Mouse (Mus musculus) liver, embryonic 13.5 days (tissue): ENCODE measurements around the gene Hsd17b13. TPM values are rescaled to one million over a fixed set of nuclear protein-coding genes. Genes with fewer than 3 reads are reported as not detected.

Source experiments
- ATAC-seq: fragments of 200-750 bp; cut with Nextera tagmentation; 2 replicates; pipeline ENCODE4 v1.8.0; 2017; ENCODE audit warnings: low read depth, mild to moderate bottlenecking, moderate number of reproducible peaks, moderate library complexity
- DNase-seq: peaks from one replicate; pipeline ENCODE4 v3.0.0; 2022
- H3K27ac ChIP-seq: fragments of 300-500 bp; sonication (generic); 2 replicates; pipeline ENCODE4 v1.5.1; 2015; ENCODE audit warnings: moderate library complexity, mild to moderate bottlenecking, inconsistent platforms
- H3K27me3 ChIP-seq: fragments of 300-500 bp; sonication (generic); 2 replicates; pipeline ENCODE4 v1.6.1; 2015; ENCODE audit warnings: mild to moderate bottlenecking, inconsistent platforms
- H3K36me3 ChIP-seq: fragments of 300-500 bp; sonication (generic); 2 replicates; pipeline ENCODE4 v1.6.1; 2015; ENCODE audit warnings: mild to moderate bottlenecking, inconsistent platforms
- H3K4me1 ChIP-seq: fragments of 300-500 bp; sonication (generic); replicated peaks from 2 replicates; pipeline ENCODE4 v1.6.1; 2015; ENCODE audit warnings: inconsistent platforms
- H3K4me2 ChIP-seq: fragments of 300-500 bp; sonication (generic); 2 replicates; pipeline ENCODE4 v1.6.1; 2015; ENCODE audit warnings: inconsistent platforms, mild to moderate bottlenecking, moderate library complexity
- H3K4me3 ChIP-seq: fragments of 300-500 bp; sonication (generic); replicated peaks from 2 replicates; pipeline ENCODE4 v1.5.1; 2015; ENCODE audit warnings: mild to moderate bottlenecking, inconsistent platforms
- H3K9ac ChIP-seq: fragments of 300-500 bp; sonication (generic); 2 replicates; pipeline ENCODE4 v1.6.1; 2015; ENCODE audit warnings: mild to moderate bottlenecking, inconsistent platforms
- H3K9me3 ChIP-seq: fragments of 300-500 bp; sonication (generic); replicated peaks from 2 replicates; pipeline ENCODE4 v1.6.1; 2016; ENCODE audit warnings: inconsistent platforms
- WGBS: fragments of 180-500 bp; shearing (Covaris S2); methylation state at CpG from one replicate; pipeline ENCODE4 v1.1.7; 2015; ENCODE audit not compliant: insufficient replicate concordance; 5-methylcytosine and 5-hydroxymethylcytosine counted together
- polyA plus RNA-seq: library from polyadenylated mRNA; unstranded; fragments of >200 nt; fragmentation: Nextera tagmentation; extraction: Ambion mirVana; gene quantifications from 2 replicates; pipeline ENCODE4 v1.2.1, GENCODE M21; 2015

Hsd17b13 gene
- polyA plus RNA-seq, 1 experiment from 2014 or later = 1.9 TPM

- ATAC-seq = no peak
Measured at GRCm38 (mm10) chr5:103919497-103919896, 57.7 kb downstream of the Hsd17b13 start.

GRCm38 (mm10) chr5:103918233-103918632 is 59.0 kb downstream of the Hsd17b13 start:
- no peaks in the 10 kb centered on the region for H3K4me1 ChIP-seq
- H3K27ac ChIP-seq = no peak overlapping the region
- no peak for ATAC-seq

More at GRCm38 (mm10) chr5:103919497-103919896, 57.7 kb downstream of the Hsd17b13 start:
- no peaks in the 10 kb centered on the region for H3K9me3 ChIP-seq
- no peaks in the 10 kb centered on the region for H3K27me3 ChIP-seq
- H3K4me3 ChIP-seq = no peak overlapping the region
- no peaks in the 10 kb centered on the region for H3K36me3 ChIP-seq
- no peaks in the 10 kb centered on the region for H3K4me1 ChIP-seq
- H3K9ac ChIP-seq = no peak overlapping the region
- 42% methylated on average over 4 of the region's 4 CpGs for WGBS
- no peak overlapping the region for H3K27ac ChIP-seq
- DNase-seq = no peak
- no peak overlapping the region for H3K4me2 ChIP-seq

GRCm38 (mm10) chr5:103917357-103917895 is 59.8 kb downstream of the Hsd17b13 start:
- Histone ChIP-seq H3K4me2 (no peak overlapping the region), H3K27me3 (peaks cover 10% of the 10 kb centered on the region; the same call in 1 of the 2 replicates), H3K4me1 (no peaks in the 10 kb centered on the region), H3K9ac (no peak overlapping the region), H3K4me3 (no peak overlapping the region), H3K36me3 (no peaks in the 10 kb centered on the region), H3K9me3 (no peaks in the 10 kb centered on the region), H3K27ac (no peak overlapping the region)
- WGBS = 63% methylated on average over 8 of the region's 8 CpGs
- ATAC-seq (no peak), DNase-seq (no peak)

More at GRCm38 (mm10) chr5:103918233-103918632, 59.0 kb downstream of the Hsd17b13 start:
- no peak for DNase-seq
- H3K4me2 ChIP-seq = no peak overlapping the region
- H3K9me3 ChIP-seq = no peaks in the 10 kb centered on the region
- peaks cover 2% of the 10 kb centered on the region; the same call in 1 of the 2 replicates for H3K27me3 ChIP-seq
- 77% methylated on average over 3 of the region's 3 CpGs for WGBS
- H3K4me3 ChIP-seq = no peak overlapping the region
- H3K36me3 ChIP-seq = no peaks in the 10 kb centered on the region
- H3K9ac ChIP-seq = no peak overlapping the region

GRCm38 (mm10) chr5:103916595-103917356 is 60.4 kb downstream of the Hsd17b13 start:
- no peak overlapping the region for H3K27ac ChIP-seq
- no peak overlapping the region for H3K4me3 ChIP-seq
- H3K4me2 ChIP-seq = no peak overlapping the region
- ATAC-seq (no peak), DNase-seq (no peak)
- no peaks in the 10 kb centered on the region for H3K9me3 ChIP-seq
- H3K27me3 ChIP-seq = peaks cover 11% of the 10 kb centered on the region; the same call in 1 of the 2 replicates
- no peaks in the 10 kb centered on the region for H3K36me3 ChIP-seq
- 55% methylated on average over 12 of the region's 12 CpGs for WGBS
- H3K9ac ChIP-seq = no peak overlapping the region
- no peaks in the 10 kb centered on the region for H3K4me1 ChIP-seq

- no peak overlapping the region for H3K4me3 ChIP-seq
- peaks cover 15% of the 10 kb centered on the region for H3K4me1 ChIP-seq
- H3K27ac ChIP-seq = no peak overlapping the region
- H3K9ac ChIP-seq = no peak overlapping the region
- H3K9me3 ChIP-seq = no peaks in the 10 kb centered on the region
- WGBS = 42% methylated on average over 11 of the region's 11 CpGs
- H3K4me2 ChIP-seq = no peak overlapping the region
- DNase-seq (no peak), ATAC-seq (no peak)
- H3K36me3 ChIP-seq = no peaks in the 10 kb centered on the region
- H3K27me3 ChIP-seq = peaks cover 17% of the 10 kb centered on the region
Measured at GRCm38 (mm10) chr5:103914335-103915226, 62.6 kb downstream of the Hsd17b13 start.

GRCm38 (mm10) chr5:103913150-103913549 is 64.1 kb downstream of the Hsd17b13 start:
- WGBS = 20% methylated on average over 4 of the region's 4 CpGs
- Histone ChIP-seq H3K9ac (no peak overlapping the region), H3K4me1 (peaks cover 15% of the 10 kb centered on the region), H3K4me3 (no peak overlapping the region), H3K36me3 (no peaks in the 10 kb centered on the region), H3K9me3 (no peaks in the 10 kb centered on the region), H3K27me3 (peaks cover 24% of the 10 kb centered on the region), H3K4me2 (no peak overlapping the region), H3K27ac (no peak overlapping the region)
- DNase-seq (no peak), ATAC-seq (no peak)

GRCm38 (mm10) chr5:103911555-103911954 is 65.7 kb downstream of the Hsd17b13 start:
- peak overlapping the region; percentile 95 for H3K4me2 ChIP-seq
- peaks cover 15% of the 10 kb centered on the region for H3K4me1 ChIP-seq
- H3K27me3 ChIP-seq = peaks cover 24% of the 10 kb centered on the region
- no peaks in the 10 kb centered on the region for H3K9me3 ChIP-seq
- WGBS = 61% methylated on average over 5 of the region's 5 CpGs
- H3K36me3 ChIP-seq = no peaks in the 10 kb centered on the region
- no peak overlapping the region for H3K9ac ChIP-seq
- DNase-seq (no peak), ATAC-seq (no peak)
- peak overlapping the region; percentile 74; the same call in 1 of the 2 replicates for H3K4me3 ChIP-seq
- H3K27ac ChIP-seq = no peak overlapping the region

GRCm38 (mm10) chr5:103910748-103911409 is 66.3 kb downstream of the Hsd17b13 start, which contains the start of gene Klhl8:
Gene Klhl8 (minus strand): TSS chr5:103911259.
- Histone ChIP-seq H3K4me1 (peaks cover 15% of the 10 kb centered on the region), H3K4me2 (peak within 1 kb of the TSS; percentile 95), H3K4me3 (peak within 1 kb of the TSS; percentile 74), H3K36me3 (no peaks in the 10 kb centered on the region), H3K9ac (peak within 1 kb of the TSS; percentile 80), H3K27me3 (peaks cover 24% of the 10 kb centered on the region), H3K27ac (no peak within 1 kb of the TSS), H3K9me3 (no peaks in the 10 kb centered on the region)
- WGBS = under 1% methylated on average over 85 of the region's 86 CpGs
- ATAC-seq (peak; percentile 99), DNase-seq (peak; percentile 75)

- Histone ChIP-seq H3K4me3 (peak overlapping the region; percentile 74), H3K9ac (peak overlapping the region; percentile 80), H3K4me2 (peak overlapping the region; percentile 95), H3K4me1 (peaks cover 15% of the 10 kb centered on the region), H3K27ac (no peak overlapping the region), H3K9me3 (no peaks in the 10 kb centered on the region), H3K36me3 (no peaks in the 10 kb centered on the region), H3K27me3 (peaks cover 24% of the 10 kb centered on the region)
- DNase-seq = no peak
- no peak for ATAC-seq
- 16% methylated on average over 8 of the region's 9 CpGs for WGBS
Measured at GRCm38 (mm10) chr5:103910156-103910555, 67.1 kb downstream of the Hsd17b13 start.

GRCm38 (mm10) chr5:103909466-103909865 is 67.7 kb downstream of the Hsd17b13 start:
- Histone ChIP-seq H3K9ac (no peak overlapping the region), H3K9me3 (no peaks in the 10 kb centered on the region), H3K27ac (no peak overlapping the region), H3K4me1 (peaks cover 15% of the 10 kb centered on the region), H3K36me3 (no peaks in the 10 kb centered on the region), H3K4me3 (no peak overlapping the region), H3K4me2 (no peak overlapping the region), H3K27me3 (peaks cover 24% of the 10 kb centered on the region)
- DNase-seq = no peak
- 47% methylated on average over 3 of the region's 3 CpGs for WGBS
- ATAC-seq = no peak
